Mouse (Mus musculus): ENCODE results near the gene Slc38a6.
A peak's percentile ranks its signal among the peaks of the same experiment; 100 is the strongest.

Slc38a6 gene

DNA sequence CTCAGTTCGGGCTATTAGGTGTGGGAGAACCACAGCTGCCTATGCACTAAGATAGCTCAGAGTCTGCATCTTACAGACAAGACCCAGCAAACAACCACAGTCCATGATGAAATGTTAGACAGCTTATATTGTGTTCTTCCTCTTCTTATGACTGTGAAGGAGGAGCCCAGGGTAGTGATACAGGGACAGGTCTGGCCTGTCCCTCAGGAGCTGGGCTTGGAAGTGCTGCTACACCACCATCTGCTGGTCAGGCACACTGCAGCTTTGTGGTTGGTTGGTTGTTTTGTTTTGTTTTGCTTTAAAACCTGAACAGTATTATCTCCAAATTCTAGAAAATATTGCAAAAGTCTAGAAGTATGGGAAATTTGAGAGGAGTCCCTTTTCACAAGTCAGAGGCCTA lies 38.2 kb downstream of the Slc38a6 start:
- peak; percentile 44 to 67 for DNase-seq

DNA sequence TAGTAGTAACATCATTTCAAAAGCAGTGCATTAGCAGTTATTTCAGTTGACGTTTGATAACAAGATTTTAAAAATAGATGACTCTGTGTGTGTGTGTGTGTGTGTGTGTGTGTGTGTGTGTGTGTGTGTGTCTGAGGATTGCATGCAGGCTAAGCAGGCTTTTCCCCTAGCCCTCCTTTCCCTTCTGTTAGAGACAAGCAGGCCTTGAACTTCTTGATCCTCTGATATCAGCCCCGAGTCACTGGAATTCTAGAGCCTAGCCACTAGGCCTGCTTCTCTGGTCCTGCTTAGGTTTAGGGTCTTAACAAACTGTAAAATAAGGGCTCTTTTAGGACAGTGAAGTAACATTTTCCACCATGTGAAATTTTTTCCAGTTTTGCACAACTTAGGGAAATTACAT lies 38.6 kb downstream of the Slc38a6 start:
- DNase-seq = no peak

DNA sequence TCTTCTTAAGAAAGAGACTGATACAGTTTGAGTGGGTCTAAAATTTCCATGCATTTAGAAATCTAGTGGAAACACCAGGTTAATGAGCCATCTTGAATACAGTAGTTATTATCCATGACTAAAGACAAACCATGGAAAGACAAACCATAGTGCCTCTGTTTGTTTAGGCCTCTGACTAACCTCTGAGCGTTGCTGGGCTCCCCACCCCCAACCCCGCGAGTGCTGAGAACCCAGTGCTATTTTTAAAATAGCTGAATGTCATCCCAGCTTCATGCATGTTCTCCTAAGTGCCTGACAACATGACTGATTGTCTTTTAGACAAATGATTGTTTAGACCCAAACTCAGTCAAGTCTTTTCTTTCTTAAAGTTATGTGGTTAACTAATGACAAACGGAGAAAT lies 39.0 kb downstream of the Slc38a6 start:
- peak in 1 of 2 experiments; percentile 17 for DNase-seq

DNA sequence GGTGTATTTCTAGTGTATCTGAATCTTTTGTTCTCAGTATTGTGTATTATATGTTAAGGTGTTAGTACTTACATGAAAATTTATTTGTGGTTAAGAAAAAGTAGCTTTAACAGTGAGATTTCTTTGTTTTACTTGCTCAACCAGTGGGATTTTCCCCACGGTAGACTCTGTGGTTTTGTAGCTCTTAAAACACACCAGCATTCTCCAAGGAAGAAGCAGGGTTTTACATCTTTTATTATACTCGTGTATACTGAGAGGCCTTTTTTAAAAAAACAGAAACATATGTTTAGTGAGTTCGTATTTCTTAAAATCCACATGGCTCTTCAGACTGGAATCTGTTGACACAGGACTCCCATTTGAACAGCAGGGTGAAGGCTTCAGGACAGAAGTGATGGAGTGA lies 40.8 kb downstream of the Slc38a6 start:
- no peak for DNase-seq

DNA sequence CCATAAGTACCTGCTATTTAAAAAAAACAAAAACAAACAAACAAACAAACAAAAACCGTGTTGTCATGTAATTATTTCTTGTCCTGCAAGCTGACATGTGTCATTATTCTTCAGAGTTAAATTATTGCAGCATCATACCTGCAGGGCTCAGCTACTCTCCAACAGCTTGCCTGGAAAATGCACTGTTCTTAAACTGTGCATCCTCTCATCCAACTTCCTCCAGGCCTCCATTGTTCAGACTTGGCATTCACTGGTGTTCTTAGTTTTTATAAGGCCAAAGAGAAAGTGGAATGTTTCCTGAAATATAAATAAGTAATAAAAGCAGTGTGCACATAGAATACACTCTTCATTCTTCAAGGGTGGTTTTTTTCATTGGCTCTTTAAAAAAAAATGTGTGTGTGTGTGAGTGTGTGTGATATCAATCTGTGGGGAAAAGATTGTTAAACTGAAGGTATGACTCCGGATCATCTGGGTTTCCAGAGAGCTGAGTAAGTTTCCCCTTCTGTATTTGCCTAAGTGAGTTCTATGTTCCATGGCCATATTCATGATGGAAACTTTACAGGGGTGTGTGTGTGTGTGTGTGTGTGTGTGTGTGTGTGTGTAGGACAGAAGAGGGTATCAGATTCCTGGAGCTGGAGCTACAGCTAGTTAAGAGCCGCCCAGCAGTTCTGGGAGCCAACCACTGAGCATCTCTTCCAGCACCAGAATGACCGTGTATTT lies 42.0 kb downstream of the Slc38a6 start:
- DNase-seq = no peak

DNA sequence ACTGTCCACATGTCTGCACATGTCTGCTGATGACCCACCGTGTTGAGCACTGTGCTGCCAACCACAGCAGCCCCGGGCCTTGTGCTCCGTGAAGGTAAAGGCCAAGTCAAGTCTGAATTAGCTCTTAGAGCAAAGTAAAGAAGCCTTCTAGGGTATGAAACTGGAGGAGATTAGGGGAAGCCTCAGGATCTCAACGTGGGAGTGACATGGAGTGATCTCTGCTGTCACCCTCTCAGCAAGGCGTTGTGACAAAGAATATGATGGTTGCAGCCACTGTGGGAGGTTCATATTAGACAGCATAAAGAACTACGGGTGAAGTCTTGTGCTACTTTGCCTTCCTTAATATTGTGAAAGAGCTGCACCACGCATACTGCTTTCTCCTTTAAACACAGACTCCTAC lies 43.7 kb downstream of the Slc38a6 start:
- no peak for DNase-seq

DNA sequence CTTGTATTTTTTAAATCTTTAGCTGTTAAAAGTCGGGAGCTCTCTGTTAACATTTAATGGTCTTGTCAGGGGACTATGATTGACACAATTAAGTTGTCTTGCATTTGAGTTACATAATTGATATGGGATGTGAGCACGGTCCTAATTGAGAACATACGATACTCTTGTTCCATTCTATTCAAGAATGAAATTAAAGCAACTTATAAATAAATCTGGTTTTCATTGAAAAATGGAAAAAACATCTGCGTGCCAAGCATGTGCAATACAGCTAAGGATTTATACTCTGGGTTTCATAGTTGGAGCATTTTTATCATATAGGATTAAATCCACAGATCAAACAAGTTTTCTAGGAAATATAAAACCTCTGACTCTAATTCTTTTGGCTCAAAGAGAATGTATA lies 46.1 kb downstream of the Slc38a6 start:
- no peak for DNase-seq

DNA sequence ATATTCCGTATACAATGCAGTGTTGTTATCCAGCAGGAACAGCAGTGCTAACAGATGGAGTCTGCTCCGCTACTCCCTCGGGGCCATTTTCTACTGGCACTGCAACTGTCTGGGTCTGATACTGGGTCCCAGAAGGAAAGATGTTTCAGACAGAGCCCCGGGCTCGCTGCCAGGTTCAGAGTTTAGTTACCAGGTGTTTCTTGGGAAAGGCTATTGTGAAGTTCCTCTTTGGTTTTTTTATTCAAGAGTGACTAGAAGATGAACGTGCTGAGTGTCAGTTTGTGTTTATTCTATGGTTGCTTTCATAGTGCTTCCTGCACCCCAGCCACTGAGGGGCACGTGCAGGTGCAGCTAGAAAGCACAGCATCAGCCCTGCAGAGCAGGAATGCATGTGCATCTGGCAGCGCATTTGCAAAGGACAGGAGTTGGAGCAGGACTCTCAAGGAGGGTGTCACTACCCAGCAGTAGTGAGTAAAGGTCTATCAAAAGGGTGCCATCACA lies 47.5 kb downstream of the Slc38a6 start:
- peak in 1 of 2 experiments; percentile 21 for DNase-seq

DNA sequence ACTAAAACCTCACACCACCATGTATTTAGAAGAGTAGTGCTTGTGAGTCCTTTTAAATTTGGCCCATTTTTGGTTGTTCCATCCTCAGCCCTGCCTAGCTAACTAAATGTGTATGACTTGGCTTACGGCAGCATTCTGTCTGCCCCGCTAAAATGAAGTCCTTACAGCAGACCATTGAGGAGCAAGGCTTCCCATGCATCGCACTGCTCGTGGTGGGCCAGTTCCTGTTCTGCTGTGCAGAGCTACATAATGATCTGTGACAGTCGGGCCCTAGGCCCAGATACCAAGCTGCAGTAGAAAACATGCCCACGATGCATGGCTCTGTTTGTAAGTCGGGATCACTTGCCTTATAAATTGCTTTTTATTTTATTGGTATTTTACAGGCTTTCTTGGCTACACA lies 50.5 kb downstream of the Slc38a6 start:
- no peak for DNase-seq

DNA sequence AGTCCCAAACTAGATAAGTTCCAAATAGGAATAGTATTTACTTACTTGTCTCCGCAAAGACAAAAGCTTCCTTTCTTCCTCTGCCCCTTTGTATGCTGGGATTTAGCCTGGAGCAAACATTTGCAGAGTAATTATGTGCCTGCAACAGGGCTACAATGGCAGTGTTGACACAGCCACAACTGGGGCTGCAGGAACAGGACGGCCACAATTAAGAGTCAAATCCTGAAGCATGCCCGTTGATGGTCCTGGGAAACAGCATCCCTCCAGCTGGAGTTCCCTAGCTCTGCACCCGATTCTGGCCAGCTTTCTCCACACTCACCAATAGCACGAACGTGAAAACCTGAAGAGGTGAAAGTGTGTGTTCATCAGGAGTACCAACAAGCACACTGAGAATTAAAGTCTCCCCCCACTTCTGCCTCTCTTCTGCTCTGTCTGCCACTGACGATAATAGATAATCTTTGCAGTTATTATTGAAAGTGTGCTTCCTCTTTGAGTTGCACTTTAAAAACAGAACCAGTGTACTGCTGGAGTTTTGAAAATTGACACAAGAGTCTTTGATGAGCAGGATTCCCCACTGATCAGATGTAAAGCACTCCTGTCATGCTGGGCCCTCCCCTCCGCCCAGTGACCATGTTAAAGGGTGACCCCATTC lies 54.2 kb downstream of the Slc38a6 start:
- no peak for DNase-seq

DNA sequence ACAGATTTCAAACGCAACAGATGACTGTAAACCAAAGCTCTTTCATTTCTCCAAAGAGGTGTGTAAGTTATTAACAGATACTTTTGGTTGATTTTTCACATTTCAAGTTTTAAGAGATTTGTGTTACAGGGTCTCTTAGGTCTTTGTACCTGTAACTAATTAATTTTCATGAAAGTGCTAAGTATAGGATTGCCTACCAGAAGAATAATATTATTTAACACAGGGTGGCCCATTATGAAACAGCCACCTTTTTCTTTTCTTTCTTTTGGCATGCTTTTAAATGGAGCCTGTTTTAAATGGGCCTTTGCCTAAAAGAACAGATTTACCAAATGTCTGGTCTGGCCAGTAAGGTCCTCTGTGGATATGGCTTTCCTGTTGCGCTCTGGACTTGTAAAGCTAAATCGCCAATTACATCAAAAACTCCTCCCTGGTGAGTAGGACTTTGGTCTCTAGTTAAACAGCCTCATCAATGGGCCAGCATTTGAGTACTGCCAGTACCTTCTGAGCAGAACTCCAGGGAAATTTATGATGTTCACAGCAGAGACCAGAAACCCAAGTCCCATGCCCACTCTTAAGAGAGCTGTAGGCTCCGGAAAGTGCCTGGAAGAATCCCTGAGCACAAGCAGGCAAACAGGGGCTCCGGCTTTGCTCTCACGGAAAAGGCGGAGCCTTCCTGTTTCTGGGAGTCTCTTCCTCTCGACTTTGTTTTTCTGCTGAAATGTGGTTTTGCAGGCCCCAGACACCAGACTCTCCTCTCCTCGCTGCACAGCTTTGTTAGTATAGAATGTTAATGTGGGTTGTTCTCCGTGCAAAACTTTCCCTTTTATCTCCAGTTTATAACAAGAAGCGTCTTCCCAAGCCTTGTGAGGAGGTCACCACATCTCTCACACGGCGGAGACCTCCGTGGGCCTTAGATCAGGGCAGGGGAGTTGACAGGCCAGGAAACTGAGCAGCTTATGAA lies 55.4 kb downstream of the Slc38a6 start:
- peak; percentile 14 to 37 for DNase-seq

DNA sequence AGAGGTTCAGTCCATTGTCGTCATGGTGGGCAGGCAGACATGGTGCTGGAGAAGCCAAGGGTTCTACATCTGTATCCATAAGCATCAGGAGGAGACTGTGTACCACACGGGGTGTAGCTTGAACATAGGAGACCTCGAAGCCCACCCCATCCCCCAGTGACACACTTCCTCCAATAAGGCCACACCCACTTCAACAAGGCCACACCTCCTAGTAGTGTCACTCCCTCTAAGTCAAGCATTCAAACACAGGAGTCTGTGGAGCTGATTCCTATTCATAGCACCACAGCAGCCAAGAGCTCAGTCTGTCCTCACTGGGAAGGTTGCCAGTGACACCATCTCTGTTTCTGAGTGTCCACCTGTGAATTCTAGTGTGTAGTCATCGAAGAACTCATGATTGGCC lies 57.7 kb downstream of the Slc38a6 start:
- no peak for DNase-seq

DNA sequence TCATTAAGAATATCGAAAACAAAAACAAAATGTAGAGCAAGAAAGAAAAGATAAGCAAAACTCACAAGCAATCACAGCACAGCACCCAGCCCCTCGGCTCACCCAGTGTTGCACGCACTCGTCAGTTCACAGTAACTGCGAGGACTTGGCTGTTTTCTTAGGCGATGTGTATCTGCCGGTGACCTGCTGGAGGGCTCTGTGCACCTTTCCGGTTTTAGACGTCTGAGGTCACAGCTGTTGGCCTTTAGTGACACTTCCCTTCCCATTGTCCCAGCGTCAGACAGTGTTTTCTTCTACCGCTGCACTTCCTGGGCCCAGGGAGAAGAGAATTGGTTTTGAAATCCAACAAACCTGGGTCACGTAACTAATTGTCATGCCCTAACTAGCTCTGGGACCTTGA lies 58.6 kb downstream of the Slc38a6 start:
- peak in 1 of 2 experiments; percentile 8 for DNase-seq

DNA sequence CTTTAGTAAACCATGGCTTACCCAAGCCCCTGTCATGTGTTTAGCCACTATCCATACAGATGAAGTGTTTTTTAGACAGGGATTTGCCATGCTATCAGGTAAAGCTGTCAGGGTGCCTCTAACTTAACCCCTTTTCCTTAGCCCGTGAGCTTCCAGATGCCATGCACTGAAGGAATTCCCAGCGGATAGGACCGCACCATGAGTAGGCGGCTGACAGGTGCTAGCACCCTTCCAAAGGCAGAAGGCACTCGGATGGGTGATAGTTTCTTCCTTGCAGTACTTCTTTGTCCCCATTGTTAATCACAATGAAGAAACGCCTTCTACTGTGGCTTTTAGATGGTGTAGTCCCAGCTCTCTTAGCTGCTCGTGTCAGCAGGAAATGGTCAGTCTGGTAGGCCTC lies 60.6 kb downstream of the Slc38a6 start:
- DNase-seq = no peak

DNA sequence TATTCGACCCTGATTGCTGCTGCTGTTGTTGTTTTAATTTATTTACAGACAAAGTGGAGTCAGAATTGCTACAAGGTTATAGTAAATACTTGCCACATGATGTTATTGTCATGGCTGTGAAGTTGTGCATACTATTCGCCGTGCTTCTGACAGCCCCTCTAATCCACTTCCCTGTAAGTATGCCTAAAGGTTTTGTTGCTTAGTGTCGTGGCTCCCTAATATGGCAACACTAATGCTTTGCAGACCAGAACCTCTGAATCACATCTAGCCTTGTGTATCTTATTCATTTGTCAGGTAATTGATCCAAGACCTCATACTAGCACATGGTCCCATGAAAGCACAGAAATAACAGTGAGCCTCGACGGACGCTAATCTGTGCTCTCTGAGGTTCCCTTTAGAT lies 63.9 kb downstream of the Slc38a6 start:
- DNase-seq = no peak

DNA sequence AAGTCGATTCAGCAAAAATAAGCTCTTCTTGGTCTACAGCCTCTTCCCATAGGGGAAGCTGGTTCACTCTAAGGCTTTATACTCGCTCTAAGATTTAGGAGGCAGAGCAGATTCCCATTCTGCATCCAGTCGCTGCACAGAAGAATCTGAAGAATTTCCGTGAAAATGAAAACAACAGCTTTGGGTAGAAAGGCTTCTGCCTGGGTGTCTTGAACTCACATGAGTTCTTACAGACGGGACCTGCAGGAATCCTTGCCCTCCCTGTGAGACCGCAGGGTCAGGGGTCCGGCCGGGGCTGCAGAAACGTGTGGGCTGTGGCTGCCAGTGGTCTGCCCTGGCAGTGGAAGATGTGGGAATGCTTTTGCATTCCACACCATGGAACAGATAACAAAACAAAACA lies 64.4 kb downstream of the Slc38a6 start:
- DNase-seq = peak; percentile 53 to 68

DNA sequence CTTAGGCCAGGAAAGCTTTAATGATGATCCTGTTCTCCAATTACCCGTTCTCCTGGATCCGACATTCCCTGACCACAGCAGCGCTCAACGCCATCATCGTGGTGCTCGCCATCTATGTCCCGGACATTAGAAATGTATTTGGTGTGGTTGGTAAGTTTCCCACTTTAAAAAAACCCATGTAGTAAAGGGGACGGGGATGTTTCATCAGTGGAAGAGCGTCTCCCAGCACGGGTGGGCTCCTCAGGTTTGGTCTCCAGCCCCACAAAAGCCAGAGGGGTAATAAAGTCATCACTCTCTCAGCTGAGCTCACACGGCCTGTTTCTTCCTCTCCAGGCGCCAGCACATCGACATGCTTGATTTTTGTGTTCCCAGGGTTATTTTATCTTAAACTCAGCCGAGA lies 65.2 kb downstream of the Slc38a6 start:
- DNase-seq = no peak

DNA sequence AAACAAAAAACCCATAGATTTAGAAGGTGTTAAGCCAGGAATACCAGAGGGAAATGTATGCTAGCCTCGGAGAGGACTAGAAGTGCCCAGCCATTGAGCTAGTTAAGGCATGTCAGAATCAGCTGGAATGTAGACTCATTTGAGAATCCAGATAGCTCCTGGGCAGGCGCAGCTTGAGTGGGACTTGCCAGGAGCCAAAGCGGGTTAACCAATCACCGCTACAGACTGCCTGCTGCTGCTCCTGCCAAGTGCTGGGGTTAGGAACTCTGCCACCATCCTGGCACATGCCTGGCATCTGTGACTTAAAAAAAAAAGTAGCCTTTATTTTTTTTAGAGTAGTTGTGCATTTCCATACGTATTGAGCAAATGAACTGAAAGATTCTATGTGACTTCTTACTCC lies 66.8 kb downstream of the Slc38a6 start:
- DNase-seq = peak in 1 of 2 experiments; percentile 26

DNA sequence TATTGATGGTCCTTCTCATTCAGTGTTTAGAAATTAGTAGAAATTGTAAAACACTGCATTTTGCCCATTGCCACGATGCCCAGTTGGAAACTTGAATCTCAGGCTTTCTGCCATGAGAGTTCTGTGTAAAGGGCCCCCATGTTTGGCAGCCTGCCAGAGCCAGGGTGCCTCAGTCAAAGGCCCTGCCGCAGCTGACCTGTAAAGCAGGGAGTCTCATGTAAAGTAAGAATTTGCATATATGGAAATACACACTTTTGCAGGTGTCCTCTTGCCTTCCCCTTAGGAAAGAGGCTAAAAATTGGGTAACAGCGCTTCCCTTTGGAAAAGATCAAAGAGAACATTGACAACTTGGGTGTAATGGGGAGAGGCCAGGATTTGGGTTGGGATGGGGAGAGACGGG lies 67.9 kb downstream of the Slc38a6 start:
- DNase-seq = peak in 1 of 2 experiments; percentile 27

DNA sequence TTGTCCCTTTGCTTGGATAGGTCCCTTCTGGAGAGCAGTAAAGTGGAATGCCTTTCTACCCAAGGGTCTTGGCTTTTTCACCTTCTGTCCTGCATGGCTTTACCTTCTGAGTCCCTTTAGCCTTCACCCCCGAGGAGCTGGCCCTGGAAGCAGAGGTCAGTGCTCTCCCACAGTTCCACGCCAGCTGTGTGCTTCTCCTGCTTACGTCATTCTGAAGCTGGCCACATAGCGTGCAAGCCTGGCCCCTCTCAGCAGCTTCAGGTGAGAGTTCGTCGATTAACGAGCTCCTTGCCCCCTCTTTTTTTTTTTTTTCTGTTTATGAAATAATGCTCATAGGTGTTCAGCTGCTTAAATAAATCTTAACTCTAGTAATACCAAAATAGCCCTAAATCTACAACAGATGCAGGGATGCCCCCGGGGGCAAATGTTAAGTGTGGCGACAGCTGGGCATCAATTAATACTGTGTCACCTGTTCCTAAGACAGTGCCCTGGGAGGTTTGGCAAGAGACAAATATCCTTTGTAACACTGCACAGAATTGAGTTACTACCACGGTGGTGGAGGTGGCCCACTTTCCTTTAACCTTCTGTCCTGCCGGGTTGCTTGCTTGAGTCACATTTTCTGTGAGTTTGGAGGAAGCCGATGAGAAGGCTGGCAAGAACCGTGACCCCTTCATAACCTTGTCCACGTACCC lies 68.7 kb downstream of the Slc38a6 start:
- DNase-seq = no peak

DNA sequence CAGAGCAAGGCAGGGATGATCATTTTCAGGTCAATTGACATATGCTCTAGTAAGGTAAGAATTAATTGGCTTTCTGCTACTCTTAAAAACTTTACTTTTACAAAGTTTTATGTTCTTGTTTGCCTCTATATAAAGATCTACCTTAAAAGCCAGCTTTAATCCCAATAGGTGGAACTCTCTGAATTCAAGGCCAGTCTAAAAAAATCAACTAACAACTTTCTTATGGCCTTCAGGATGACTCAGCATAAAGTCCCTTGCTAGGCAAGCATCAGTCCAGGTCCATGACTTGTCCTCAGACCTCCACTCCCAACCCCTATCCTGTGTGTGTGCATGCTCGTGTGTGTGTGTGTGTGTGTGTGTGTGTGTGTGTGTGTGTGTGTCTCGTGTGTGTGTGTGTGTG lies 70.1 kb downstream of the Slc38a6 start:
- no peak for DNase-seq

DNA sequence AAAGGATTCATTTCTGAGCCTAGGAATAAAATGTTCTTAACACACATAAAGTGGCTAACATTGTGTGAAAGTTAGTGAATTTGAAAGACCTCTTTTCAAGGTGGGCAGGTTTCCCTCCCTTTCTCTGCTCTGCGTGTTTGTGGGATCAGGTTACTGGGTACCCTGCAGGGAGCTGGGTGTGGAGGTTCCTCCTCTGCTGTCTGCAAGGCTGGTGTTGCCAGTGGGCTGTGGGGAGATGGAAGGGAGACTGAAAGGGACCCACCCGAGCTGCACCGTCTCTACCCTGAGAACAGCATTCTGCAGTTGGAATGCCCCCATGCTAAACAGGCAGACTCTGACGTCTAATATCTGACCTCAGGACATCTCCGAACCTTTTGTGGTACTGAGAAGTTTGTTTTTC lies 70.7 kb downstream of the Slc38a6 start:
- no peak for DNase-seq

DNA sequence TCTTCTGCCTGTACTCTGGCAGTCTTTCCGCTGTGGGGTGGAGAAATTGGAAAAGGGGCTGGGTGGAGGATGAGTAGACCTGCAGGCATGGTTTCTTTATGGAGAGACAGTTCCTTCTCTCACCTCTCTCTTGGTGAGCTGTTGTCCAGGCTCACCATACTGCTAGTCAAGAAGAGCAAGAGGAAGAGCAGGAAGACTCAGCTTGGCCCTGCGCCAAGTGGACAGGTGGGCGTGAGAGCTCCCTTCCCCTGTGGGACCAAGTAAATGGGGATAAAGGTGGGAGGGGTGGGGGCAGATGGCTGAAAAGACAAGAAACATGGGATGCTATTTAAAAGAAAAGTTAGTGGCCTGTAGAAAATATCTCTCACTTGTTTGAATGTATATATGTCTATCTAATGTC lies 71.2 kb downstream of the Slc38a6 start:
- DNase-seq = no peak

Measured in kidney, postnatal 4 days (tissue).